Mouse (Mus musculus) MN1 (cell line): ENCODE measurements around the gene Lrrc58.

Source experiments
- DNase-seq: peaks from one replicate; pipeline ENCODE4 v3.0.0-alpha.2; 2016; ENCODE audit warnings: low spot score

The Lrrc58 gene

GRCm38 (mm10) chr16:37927117-37927516, 58.9 kb downstream of the Lrrc58 start:
- DNase-seq = no peak

DNA sequence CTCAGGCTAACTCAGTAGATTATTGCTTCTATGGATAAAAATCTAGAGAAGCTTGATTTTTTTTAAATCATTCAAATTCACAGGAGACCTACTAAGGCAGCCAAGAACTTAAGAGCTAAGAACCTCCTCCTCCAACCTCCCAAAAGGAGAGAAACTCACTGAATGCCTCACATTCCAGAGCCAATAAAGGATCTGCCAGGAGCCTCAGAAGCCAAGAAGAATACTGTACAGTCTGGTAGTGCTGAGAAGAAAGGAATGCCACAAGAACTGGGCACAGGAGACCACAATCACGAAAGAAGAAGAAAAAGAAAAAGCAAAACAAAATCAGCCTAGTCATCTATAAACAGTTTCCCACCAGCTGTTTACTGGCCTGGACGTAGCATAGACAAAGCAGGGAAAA, 60.8 kb downstream of the Lrrc58 start:
- no peak for DNase-seq

- DNase-seq = no peak
Observed at GRCm38 (mm10) chr16:37929626-37930025, 61.4 kb downstream of the Lrrc58 start.

- DNase-seq = no peak
Observed at GRCm38 (mm10) chr16:37934932-37935331, 66.7 kb downstream of the Lrrc58 start.

- no peak for DNase-seq
Observed at GRCm38 (mm10) chr16:37937276-37937675, 69.1 kb downstream of the Lrrc58 start.
